Mouse (Mus musculus) C2C12 (cell line): ENCODE results near the gene Hoxb6. TPM values are rescaled to one million over a fixed set of nuclear protein-coding genes. Genes with fewer than 3 reads are reported as not detected.
A peak's percentile ranks its signal among the peaks of the same experiment; 100 is the strongest.

Experiments
- H3K27me3 ChIP-seq: one replicate; pipeline ENCODE4 v1.6.1; 2011; ENCODE audit not compliant: control insufficient read depth, insufficient read depth, insufficient read length
- H3K36me3 ChIP-seq: one replicate; pipeline ENCODE4 v1.6.1; 2011; ENCODE audit not compliant: control insufficient read depth, insufficient read depth
- H3K4me3 ChIP-seq: one replicate; pipeline ENCODE4 v1.5.1; 2011; ENCODE audit warnings: mild to moderate bottlenecking, control low read depth; ENCODE audit not compliant: poor library complexity, insufficient read depth, severe bottlenecking
- H3K79me2 ChIP-seq: one replicate; pipeline ENCODE4 v1.6.1; 2011; ENCODE audit not compliant: control insufficient read depth, insufficient read depth
- H3K79me3 ChIP-seq: one replicate; pipeline ENCODE4 v1.6.1; 2011; ENCODE audit warnings: low read depth, control low read depth
- H3ac ChIP-seq: one replicate; pipeline ENCODE3; 2011; ENCODE audit warnings: low read depth; ENCODE audit not compliant: control insufficient read depth, insufficient read length
- CEBPB ChIP-seq: IDR thresholded peaks from one replicate; pipeline ENCODE4 v1.6.1; 2011; ENCODE audit warnings: low read depth, mild to moderate bottlenecking, control low read depth, moderate library complexity
- CTCF ChIP-seq: IDR thresholded peaks from one replicate; pipeline ENCODE4 v1.5.1; 2011; ENCODE audit not compliant: control insufficient read depth, insufficient read depth, insufficient read length
- FOSL1 ChIP-seq: IDR thresholded peaks from one replicate; pipeline ENCODE4 v1.8.0; 2011; ENCODE audit warnings: mild to moderate bottlenecking, low read length; ENCODE audit not compliant: poor library complexity, insufficient read depth, severe bottlenecking
- MAX ChIP-seq: IDR thresholded peaks from one replicate; pipeline ENCODE4 v1.6.1; 2011; ENCODE audit warnings: mild to moderate bottlenecking, control low read depth
- MYOD1 ChIP-seq: IDR thresholded peaks from one replicate; pipeline ENCODE4 v1.6.1; 2011; ENCODE audit warnings: low read depth; ENCODE audit not compliant: control insufficient read depth, insufficient read length
- MYOG ChIP-seq: IDR thresholded peaks from one replicate; pipeline ENCODE4 v1.6.1; 2011; ENCODE audit not compliant: control insufficient read depth, insufficient read length; ENCODE audit errors: extremely low read depth
- USF1 ChIP-seq: IDR thresholded peaks from one replicate; pipeline ENCODE4 v1.6.1; 2011; ENCODE audit warnings: low read depth, mild to moderate bottlenecking, control low read depth, moderate library complexity
- microRNA-seq: library from miRNA; unstranded; fragments of <30 nt; microRNA quantifications from one replicate; pipeline ENCODE4, GENCODE M21; 2019; ENCODE audit warnings: borderline microRNAs expressed
- polyA plus RNA-seq: library from polyadenylated mRNA; unstranded; fragments of >200 nt; fragmentation: generic; extraction: Trizol; gene quantifications from one replicate; pipeline ENCODE4 v1.2.1, GENCODE M21; 2012; ENCODE audit warnings: missing spikeins

The Hoxb6 gene
- polyA plus RNA-seq, 1 experiment, result 0.05 TPM

GRCm38 (mm10) chr11:96349491-96350340, 57.4 kb downstream of the Hoxb6 start:
- Histone ChIP-seq H3K27me3 (peaks cover 79% of the 10 kb centered on the region), H3ac (no peak overlapping the region), H3K79me3 (no peaks in the 10 kb centered on the region), H3K4me3 (no peak overlapping the region), H3K36me3 (no peaks in the 10 kb centered on the region), H3K79me2 (no peaks in the 10 kb centered on the region)
- no peak for TF ChIP-seq CEBPB
- TF ChIP-seq MYOG, result no peak
- TF ChIP-seq FOSL1, result no peak
- no peak for TF ChIP-seq CTCF
- no peak for TF ChIP-seq MYOD1
- TF ChIP-seq USF1, result no peak
- TF ChIP-seq MAX, result no peak

GRCm38 (mm10) chr11:96350341-96350624, 58.0 kb downstream of the Hoxb6 start, which contains the start of gene Hoxb2:
TSS of gene Hoxb2 (plus strand) at chr11:96350525.
- TF ChIP-seq MAX (no peak), USF1 (no peak), CTCF (no peak), MYOD1 (no peak), MYOG (no peak), CEBPB (no peak), FOSL1 (no peak)
- no peaks in the 10 kb centered on the region for H3K36me3 ChIP-seq
- no peaks in the 10 kb centered on the region for H3K79me2 ChIP-seq
- peaks cover 76% of the 10 kb centered on the region for H3K27me3 ChIP-seq
- no peaks in the 10 kb centered on the region for H3K79me3 ChIP-seq
- H3ac ChIP-seq, result no peak within 1 kb of the TSS
- no peak within 1 kb of the TSS for H3K4me3 ChIP-seq

GRCm38 (mm10) chr11:96350791-96351190, 58.5 kb downstream of the Hoxb6 start:
- Histone ChIP-seq H3K4me3 (no peak overlapping the region), H3K27me3 (peaks cover 71% of the 10 kb centered on the region), H3K79me2 (no peaks in the 10 kb centered on the region), H3K36me3 (no peaks in the 10 kb centered on the region), H3ac (no peak overlapping the region), H3K79me3 (no peaks in the 10 kb centered on the region)
- TF ChIP-seq FOSL1, result no peak
- TF ChIP-seq MYOD1, result no peak
- no peak for TF ChIP-seq MYOG
- TF ChIP-seq CTCF, result no peak
- no peak for TF ChIP-seq USF1
- no peak for TF ChIP-seq CEBPB
- no peak for TF ChIP-seq MAX

Small RNA genes within 50 kb of the gene (microRNA-seq; reads per million reads assigned to microRNA genes)
- gene Mir10a (16.4 reads per million, percentile 62 among the genes with 10 or more reads in this experiment), gene Mir196a-1 (10.7 reads per million, percentile 60 among the genes with 10 or more reads in this experiment)

Other genes with a start within 250 kb of the Hoxb6 start
- 73.0 TPM for gene Ube2z, start 227.1 kb upstream of the Hoxb6 start, polyA plus RNA-seq
- gene Atp5g1, start 216.8 kb upstream of the Hoxb6 start, polyA plus RNA-seq, result 857 TPM
- gene Calcoco2, start 180.5 kb upstream of the Hoxb6 start, polyA plus RNA-seq, result 0.02 TPM
- 0.01 TPM for gene Ttll6, start 158.7 kb upstream of the Hoxb6 start, polyA plus RNA-seq
- gene Hoxb13, start 98.2 kb upstream of the Hoxb6 start, polyA plus RNA-seq, result 0.09 TPM
- gene Hoxb9, start 21.0 kb upstream of the Hoxb6 start, polyA plus RNA-seq, result not detected
- 0.02 TPM for gene Hoxb8, start 10.6 kb upstream of the Hoxb6 start, polyA plus RNA-seq
- 0.04 TPM for gene Hoxb7, start 5.9 kb upstream of the Hoxb6 start, polyA plus RNA-seq
- not detected for gene Hoxb5, start 10.9 kb downstream of the Hoxb6 start, polyA plus RNA-seq
- 0.02 TPM for gene Hoxb4, start 25.8 kb downstream of the Hoxb6 start, polyA plus RNA-seq
- gene Hoxb3, start 30.9 kb downstream of the Hoxb6 start, polyA plus RNA-seq, result not detected
- gene Hoxb2, start 58.0 kb downstream of the Hoxb6 start, polyA plus RNA-seq, result not detected
- gene Hoxb1, start 73.3 kb downstream of the Hoxb6 start, polyA plus RNA-seq, result not detected
- 0.04 TPM for gene Skap1, start 172.1 kb downstream of the Hoxb6 start, polyA plus RNA-seq